Mouse (Mus musculus) retina, postnatal 7 days (tissue): ENCODE results near the gene Adamts14.

ENCODE experiments used
- DNase-seq: peaks from one replicate; pipeline ENCODE4 v3.0.0-alpha.2; 2012; ENCODE audit warnings: low read depth, low spot score

The Adamts14 gene

DNA sequence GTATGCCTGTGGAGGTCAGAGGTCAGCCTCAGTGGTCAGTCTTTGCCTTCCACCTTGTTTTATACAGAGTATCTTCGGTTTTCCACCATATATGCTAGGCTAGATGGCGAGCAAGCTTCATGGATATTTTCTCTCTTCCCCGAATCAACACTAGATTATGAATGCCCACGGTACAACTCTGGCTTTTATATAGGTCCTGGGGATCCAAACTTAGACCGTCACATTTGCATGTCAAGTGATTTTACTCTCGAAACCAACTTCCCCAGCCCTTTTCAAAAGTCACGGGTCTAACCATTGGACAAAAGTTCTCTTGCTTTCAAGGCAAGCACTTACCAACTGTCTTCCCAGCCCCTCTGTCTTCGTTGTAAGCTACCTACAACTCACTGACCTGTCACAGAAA is 94.6 kb downstream of the Adamts14 start:
- DNase-seq = no peak

DNA sequence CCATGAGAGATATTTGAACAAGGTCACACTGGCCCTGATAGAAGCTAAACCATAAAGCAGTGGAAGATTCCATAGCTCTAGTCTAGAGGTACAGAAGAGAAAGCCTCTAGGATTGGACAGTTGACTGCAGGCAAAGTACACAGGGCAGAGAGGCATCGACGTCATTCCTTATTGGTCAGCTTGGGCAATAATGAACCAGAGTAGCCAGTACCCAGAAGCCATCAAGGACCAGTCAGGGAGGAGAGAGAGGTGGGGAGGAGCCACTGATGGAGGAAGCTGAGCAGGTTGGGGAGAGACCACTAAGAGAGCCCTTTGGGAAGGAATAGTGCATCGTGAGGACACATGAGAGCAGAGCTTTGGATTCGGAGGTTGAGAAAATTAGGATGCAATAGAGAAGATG is 95.5 kb downstream of the Adamts14 start:
- no peak for DNase-seq

DNA sequence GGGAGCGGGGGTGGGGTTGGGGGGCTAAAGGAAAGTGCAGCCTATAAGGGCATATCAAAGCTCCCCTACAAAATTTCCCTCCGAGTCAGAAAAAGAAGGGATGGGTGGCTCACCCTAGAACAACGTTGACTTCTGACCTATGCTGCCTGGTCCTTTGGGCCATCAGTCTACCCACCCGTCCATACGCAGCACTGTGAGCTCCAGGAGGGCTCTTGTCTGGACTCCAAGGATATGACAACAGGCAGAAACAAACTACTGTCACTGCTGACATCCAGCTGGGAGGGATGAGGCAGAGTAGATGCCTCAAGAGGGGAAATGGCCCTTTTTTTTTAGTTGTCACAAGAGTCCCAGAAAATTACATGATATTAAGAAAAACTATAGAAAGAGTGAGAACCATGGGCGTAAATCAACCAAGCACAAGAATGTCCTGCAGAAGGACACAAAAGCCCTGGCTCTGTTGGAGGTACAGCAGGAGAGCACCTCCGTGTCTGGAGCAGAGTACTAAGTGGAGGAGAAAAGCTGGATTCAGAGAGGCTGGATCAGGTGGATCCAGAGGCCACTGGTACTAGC is 96.9 kb downstream of the Adamts14 start:
- DNase-seq = no peak

DNA sequence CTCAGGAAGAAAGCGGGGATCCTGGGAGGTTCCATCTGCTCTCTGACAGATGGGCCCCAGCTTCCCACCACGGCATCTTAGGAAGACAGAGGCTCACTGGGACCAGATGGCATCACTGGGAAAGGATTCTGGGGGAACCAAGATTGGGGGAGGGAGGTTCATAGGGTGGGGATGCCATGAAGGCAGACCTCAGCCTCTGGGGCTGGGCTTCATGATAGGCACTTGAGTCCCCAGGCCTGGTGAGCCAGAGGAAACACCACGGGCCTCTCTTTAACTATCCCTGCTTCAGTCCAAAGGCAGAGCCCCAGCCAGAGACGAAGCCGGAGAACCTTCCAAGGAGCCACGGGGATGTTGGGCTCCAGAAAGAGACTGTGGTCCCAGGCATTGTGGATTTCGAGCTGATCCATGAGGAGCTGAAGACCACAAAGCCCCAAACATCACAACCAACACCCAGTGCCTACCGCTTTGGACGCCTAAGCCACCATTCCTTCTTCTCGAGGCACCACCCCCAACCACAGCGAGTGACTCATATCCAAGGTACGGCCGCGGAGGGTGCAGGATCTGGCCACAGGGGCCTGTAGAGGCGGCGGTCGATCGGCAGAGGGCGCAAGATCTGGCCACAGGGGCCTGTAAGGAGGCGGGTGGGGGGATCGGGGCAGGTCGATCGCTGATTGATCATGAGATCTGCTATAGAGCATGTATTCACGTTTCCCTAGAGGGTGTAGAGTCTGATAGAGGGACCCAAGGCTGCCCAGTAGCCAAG is 97.6 kb downstream of the Adamts14 start:
- no peak for DNase-seq

DNA sequence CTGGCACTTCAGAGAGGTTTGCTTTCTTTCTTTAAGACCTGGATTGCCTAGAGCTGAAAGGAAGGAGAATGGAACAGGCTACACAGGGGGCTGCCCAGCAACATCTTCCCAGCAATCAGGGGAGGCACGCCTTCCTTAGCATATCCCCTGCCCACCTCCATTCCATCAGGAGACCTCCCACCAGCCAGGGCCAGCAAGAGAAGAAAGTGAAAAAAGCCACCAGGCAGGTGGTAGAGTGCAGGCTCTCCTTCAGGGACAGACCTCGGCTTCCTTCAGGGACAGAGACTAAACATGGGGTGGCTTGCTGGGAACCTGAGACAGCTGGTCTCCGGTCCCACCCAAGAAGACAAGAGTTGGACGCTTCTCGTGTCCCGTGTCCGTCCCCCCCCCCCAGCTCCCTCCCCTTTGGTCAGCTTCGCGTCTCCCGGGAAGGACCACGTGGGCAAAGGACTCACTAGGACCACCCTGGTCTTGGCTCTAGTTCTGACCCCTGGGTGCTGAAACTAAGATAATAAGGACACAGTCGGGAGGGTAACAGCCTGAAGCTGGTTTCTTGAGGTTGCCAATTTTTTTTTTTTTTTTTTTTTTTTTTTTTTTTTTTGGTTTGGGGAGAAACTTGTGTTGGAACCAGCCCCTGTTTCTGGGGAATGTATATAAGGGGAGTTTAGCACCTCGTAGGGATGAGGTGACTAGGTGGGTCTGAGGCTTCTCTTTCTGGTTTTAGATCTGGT is 98.4 kb downstream of the Adamts14 start:
- no peak for DNase-seq

DNA sequence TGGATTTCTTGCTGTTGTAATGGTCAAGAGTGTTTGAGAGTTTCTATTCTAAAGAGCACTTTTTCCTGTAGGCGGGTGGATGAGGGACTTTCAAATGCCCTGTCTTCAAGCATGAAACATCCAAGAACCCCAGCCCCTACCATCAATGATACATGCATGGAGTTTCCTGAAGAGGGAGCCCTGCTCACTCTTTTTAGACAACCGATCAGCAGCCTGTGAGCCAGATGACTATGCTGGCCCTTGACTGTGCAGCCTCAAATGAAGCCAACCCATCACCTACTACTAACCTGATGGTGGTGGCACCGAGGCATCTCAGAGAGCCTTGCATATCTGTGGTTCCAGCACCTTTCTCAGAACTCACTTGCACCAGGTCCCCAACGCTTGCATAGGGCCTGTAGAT is 100.7 kb downstream of the Adamts14 start:
- DNase-seq = no peak

DNA sequence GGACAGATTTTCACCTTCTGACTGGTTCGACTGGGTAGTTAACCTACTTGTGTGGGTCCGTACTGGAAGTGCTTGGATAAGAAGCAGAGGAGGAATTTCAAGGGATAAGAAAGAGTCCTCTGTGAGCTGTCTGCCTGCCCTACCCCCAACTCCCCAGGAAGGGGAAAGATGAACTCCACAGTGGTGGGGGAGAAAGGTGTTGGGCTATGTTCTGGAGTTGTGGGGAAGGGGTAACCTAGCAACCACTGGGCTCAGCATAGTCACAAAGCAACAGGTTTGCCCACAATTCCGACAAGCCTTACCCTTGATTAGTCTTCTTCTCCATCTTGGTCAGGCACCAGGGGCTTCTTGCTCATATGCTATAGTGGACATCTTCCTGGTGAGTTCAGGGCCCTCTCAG is 101.6 kb downstream of the Adamts14 start, which contains the start of gene Tbata:
Gene Tbata (plus strand): TSS at position 301 of the 400 bp plus-strand sequence.
- DNase-seq = no peak

DNA sequence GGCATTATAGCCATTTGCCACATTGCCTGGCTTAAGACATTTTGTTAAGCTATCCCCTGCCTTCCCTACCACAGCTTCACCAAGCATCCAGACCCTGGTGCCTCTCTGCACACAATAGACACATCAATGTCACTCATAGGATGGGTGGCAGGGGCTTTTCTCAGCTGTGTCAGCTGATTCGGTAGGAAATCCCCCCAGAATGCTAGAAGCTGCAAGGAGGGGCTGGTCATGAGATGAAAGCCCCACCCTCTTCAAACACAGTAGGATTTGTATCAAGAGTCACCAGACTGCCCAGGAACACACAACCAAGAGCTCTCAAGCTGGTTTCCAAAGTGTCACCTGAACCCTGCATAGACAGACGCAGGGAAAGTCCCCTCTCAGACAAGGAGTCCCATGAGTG is 104.8 kb downstream of the Adamts14 start:
- DNase-seq = no peak

DNA sequence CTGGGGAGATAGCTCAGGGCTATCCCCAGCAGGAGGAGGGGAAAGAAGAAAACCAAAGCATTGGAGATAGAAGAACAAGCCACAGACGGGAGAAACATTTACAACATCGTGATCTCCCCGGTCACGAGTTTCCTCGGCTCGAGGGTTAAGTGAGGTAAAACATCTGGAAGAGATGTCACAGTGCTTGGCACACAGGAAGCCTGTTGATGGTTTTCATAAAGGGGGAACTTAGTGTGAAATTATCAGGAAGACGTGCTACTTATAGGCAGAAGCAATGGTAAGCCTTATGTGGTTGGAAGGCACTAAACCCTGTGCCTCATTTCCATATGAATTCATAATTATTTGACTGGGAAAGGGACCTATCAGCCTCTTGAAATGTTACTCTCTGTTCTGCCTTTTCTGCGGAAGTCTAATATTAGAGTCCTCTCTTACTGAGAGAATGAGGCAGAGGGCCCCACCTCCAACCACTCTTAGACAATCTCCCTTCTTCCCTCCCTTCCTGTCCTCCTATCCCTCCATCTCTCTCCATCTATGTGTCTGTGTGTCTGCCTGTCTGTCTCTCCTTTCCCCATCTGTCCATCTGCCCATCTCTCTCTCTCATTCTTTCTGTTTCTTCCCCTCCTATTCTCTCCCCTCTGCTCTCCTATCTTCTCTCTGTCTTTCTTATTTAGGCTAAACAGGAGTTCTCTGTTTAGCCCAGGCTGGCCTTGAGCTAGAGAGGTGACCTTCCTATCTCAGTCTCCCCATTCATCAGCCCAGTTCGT is 105.7 kb downstream of the Adamts14 start:
- no peak for DNase-seq

DNA sequence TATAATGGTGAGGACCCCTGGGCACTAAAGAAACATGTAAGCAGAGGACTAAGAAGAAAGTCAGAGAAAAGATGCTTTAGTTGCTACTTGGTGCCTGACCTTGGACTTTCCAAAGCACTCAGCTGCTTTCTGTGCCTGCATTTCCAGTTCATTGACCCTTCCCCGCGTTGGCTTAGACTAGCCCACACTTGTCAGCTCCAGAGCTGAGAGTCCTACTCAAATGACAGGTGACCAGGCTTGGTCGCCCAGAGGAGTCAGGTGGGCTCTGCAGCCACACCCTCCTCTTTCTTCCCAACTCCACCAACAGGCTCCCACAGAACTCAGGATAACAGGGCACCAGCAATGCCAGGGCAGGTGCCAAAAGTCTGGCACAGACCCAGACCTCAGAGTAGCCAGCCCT is 110.9 kb downstream of the Adamts14 start:
- no peak for DNase-seq

DNA sequence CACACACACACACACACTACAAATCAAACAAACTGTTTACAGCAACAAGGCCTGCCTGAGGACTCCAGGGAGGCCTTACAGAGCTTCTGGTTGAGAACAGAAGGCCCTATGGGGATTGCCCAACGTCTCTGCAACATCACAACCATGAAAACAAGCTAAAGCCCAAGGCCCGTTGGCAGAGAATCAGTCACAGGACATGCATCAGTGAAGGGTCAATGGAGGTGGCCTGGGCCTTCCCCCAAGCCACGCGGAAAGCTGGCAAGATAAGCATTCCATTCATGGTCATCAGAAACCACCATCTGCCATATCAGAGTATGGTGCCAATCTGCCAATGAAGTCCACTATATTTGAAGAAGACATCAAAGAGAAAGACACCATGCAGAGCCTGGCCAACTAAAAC is 112.6 kb downstream of the Adamts14 start:
- DNase-seq = no peak

DNA sequence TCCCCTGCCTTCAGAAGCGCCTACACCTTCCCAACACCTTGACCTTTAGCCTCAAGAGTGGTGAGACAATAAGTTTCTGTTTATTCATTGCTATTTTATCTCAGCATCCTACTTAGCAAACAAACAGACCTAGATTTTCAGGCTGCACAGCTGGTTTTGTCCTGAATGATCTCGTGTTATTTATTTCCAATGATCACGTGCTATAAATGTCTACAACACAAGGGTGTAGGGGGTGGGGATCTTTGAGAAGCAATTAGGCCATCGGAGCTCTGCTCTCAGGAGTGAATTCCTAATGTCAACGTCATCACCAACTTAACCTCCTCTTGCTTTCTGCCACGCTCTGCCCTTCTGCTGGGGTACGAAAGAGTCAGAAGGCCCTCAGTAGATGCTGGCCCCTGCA is 113.1 kb downstream of the Adamts14 start:
- DNase-seq = no peak

DNA sequence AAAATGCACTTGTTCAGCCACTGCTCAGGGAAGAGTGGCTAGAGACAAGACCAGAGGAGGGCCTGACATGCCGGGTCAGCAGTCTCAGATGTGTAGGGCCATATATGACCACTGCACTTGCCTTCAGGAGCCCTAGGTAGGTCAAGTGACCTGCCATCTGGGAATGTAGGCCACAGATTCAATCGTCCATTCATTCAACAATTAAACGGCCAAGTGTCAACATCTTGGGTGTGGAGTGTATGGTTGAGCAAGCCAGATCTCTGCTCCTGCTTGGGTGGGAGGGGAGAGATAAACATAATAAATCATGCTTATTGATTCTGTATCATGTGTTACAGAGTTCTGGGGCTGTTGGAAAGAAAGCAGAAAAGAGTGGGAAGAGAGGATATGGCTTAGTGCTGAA is 114.6 kb downstream of the Adamts14 start:
- no peak for DNase-seq

DNA sequence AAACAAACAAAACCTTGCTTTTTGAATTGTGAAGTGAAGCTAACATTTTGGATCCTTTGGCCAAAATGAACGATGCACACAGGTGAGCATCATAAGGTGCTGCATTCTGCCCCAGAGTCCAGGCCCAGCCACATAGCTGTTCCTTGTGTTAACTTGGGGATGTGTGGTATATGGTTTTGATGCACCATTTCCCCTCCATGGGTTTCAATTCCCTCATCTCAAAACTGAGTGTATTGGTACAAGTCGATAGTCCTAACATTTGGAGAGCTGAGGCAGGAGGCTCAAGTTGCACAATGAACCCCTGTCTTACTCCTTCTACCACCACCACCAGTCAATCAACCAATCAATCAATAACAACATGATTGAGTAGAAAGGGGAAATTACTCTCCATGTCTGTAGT is 116.8 kb downstream of the Adamts14 start:
- no peak for DNase-seq

DNA sequence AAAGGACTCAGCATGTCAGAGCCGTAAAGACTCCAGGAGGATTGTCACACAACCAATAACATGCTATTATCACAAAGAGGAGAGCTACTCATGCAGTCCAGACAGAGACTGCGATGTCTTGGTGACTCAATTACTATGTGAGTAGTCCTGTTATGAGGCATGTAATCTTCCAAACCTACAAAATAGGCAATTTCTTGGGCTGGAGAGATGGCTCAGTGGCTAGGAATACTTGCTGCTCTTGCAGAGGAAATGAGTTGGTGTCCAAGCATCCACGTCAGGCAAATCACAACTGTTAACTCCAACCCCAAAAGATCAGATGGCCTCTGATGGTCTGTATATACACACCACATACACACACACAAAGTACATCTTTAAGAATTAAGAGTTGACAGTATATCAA is 117.6 kb downstream of the Adamts14 start:
- DNase-seq = no peak

DNA sequence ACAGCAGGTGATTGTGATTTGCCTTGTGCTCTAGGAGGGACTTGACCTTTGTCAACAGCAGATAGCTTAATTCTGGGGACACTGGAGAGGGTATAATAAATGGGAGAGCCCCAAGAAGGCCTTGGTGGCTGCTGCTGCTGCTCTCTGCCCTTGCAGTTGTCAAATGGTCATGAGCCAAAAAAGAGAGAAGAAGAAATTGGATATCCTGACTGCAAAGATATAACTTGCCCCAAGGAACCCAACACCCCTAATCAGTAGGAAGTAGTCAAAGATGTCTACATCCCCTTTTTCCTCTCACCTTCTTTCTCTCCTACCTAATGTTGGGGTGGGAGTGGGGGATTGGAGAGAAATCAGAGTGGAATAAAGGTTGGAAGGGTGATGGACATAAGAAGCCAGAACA is 121.1 kb downstream of the Adamts14 start:
- DNase-seq = no peak

DNA sequence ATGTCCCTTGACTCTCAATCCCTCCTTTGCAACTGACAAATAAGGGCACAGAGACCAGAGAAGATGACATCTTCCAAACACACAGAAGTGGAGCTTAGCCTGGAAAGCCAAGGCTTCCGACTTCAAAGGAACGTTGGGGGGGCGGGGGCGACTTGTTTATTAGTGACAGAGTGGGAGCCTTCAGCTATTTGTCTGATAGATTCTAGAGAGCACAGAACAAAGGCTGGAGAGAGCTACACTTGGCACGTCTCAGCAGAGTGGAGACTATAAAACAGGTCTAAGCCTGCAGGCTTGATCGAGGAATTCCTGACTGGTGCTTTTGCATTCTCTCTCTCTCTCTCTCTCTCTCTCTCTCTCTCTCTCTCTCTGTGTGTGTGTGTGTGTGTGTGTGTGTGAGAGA is 122.6 kb downstream of the Adamts14 start:
- no peak for DNase-seq

DNA sequence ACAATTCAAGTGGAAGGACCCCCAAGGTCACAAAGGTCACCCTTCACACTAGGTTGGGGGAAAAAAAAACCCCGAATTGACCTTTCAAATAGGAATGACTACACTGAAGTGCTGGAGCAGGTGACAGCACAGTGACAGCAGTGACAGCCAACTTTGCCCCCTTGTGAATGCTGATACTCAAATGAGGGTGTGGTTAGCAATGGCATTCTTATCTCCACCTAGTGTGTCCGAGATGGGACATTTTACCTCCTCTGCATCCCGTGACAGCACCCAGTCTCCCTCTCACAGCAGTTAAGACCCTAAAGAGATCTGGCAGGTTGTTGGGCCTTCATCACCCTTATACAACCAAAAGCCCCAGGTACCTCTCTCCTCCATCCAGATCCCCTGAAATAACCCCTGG is 123.8 kb downstream of the Adamts14 start:
- DNase-seq = no peak

DNA sequence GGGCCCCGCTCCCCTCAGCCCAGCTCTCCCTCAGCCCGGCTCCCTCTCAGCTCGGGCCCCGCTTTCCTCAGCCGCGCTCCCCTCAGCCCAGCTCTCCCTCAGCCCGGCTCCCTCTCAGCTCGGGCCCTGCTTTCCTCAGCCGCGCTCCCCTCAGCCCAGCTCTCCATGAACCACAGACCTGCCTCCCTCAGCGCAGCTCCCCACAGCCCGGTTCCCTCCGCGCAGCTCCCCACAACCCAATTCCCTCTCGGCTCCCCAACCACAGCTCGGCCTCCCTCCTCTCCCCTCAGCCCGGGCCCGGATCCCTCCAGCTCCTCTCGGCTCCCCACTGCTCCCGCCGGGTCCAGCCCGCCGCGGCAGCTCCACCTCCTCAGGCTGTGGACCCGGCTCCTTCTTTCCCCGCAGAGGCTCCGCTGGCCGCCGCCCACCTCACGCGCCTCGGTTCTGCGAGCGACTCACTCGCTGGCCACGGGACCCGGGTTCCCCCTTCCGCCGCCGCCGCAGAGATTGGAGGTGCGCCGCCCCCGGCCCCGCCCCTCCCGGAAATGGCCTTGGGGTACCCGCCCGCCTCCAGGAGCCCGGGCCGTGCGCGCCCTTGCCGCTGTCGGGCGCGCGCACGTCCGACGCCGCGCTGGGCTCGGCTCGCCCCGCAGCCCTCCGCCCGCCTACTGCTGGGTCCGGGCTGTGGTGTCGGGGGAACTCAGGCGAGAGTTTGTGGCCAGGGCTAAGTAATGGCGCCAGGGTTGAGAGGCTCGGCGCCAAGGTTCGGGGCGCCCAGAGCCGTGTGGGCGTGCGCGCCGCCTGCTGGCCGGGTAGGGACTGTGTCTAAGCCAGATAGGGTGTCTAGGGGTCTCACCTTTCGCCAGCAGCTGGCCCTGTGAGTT is 125.8 kb downstream of the Adamts14 start, which contains the start of gene Sgpl1:
Gene Sgpl1 (minus strand): TSS at position 547 of the 884 bp plus-strand sequence.
- peak; percentile 84 for DNase-seq
